13 mouse cellular contexts compared by ENCODE assay signal in the genomic region with DNA sequence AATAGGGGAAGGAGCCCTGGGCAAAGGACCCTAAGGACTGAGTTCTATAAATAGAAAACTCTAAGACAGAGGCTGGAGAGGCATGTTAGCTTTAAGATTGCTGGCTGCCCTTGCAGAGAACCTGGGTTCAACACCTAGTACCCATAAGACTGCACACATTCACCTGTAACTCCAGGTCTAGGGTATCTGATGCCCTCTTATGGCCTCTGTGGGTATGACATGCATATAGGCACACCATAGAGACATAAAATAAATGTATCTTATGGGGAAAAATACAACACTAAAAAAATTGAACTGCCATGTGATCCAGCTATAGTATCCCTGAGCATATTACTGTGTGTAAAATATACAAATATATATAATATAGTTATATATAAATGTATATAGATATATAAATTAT. TPM values are rescaled to one million over a fixed set of nuclear protein-coding genes. Genes with fewer than 3 reads are reported as not detected.
A peak's percentile ranks its signal among the peaks of the same experiment; 100 is the strongest.
DNase-seq lines count a peak whose midpoint lies in the region; ATAC-seq and TF ChIP-seq lines count a peak whose summit lies in the region.
"Had no signal": no experiment of that assay in that cellular context is flagged by ENCODE, and none has a peak within 500 bp of the region (broad histone marks: within the 10 kb centered on the region; RNA-seq: fewer than 3 reads in every experiment).

No protein-coding gene starts in this region.

- H3K4me2 ChIP-seq in intestine, postnatal 0 days (replicated peaks; ENCODE audit: low read depth), result no peak overlapping the region
- no peak overlapping the region for H3K4me2 ChIP-seq in intestine, embryonic 16.5 days (ENCODE audit: low read depth, low read length)
- H3K4me2 ChIP-seq in stomach, postnatal 0 days (replicated peaks; ENCODE audit: low read depth), result no peak overlapping the region
- H3K4me2 ChIP-seq: embryonic facial prominence, embryonic 12.5 days; hindbrain, embryonic 13.5 days; limb, embryonic 12.5 days had no signal

- H3K9ac ChIP-seq in intestine, postnatal 0 days (ENCODE audit: low read depth, low read length), result no peak overlapping the region
- H3K9ac ChIP-seq in intestine, embryonic 16.5 days (ENCODE audit: low read depth, low read length), result no peak overlapping the region
- no peak overlapping the region for H3K9ac ChIP-seq in stomach, postnatal 0 days (ENCODE audit: low read length)
- H3K9ac ChIP-seq: embryonic facial prominence, embryonic 12.5 days; hindbrain, embryonic 13.5 days; limb, embryonic 12.5 days had no signal

- H3K9me3 ChIP-seq in intestine, postnatal 0 days (ENCODE audit: control insufficient read depth), result no peaks in the 10 kb centered on the region
- H3K9me3 ChIP-seq in intestine, embryonic 16.5 days (ENCODE audit: control insufficient read depth, low read length), result no peaks in the 10 kb centered on the region
- no peaks in the 10 kb centered on the region for H3K9me3 ChIP-seq in stomach, postnatal 0 days (ENCODE audit: control insufficient read depth, low read length)
- H3K9me3 ChIP-seq: embryonic facial prominence, embryonic 12.5 days; hindbrain, embryonic 13.5 days; limb, embryonic 12.5 days had no signal

- no peak for ATAC-seq in intestine, postnatal 0 days
- ATAC-seq in intestine, embryonic 16.5 days, result no peak
- no peak for ATAC-seq in stomach, postnatal 0 days (ENCODE audit: low FRiP score, low TSS enrichment)
- ATAC-seq in frontal cortex, adult (ENCODE audit: low TSS enrichment), result no peak
- ATAC-seq: forebrain, embryonic 16.5 days had no signal

- H3K4me3 ChIP-seq in intestine, postnatal 0 days (ENCODE audit: low read depth, low read length), result no peak overlapping the region
- no peak overlapping the region for H3K4me3 ChIP-seq in intestine, embryonic 16.5 days (ENCODE audit: low read length)
- no peak overlapping the region for H3K4me3 ChIP-seq in stomach, postnatal 0 days (ENCODE audit: low read depth, low read length)
- H3K4me3 ChIP-seq: embryonic facial prominence, embryonic 12.5 days; hindbrain, embryonic 13.5 days; limb, embryonic 12.5 days had no signal

- H3K4me1 ChIP-seq in intestine, postnatal 0 days (replicated peaks; ENCODE audit: control insufficient read depth, insufficient read depth, low read length), result no peaks in the 10 kb centered on the region
- no peaks in the 10 kb centered on the region for H3K4me1 ChIP-seq in intestine, embryonic 16.5 days (ENCODE audit: control insufficient read depth, insufficient read depth, low read length)
- H3K4me1 ChIP-seq in stomach, postnatal 0 days (replicated peaks; ENCODE audit: control insufficient read depth, insufficient read depth), result no peaks in the 10 kb centered on the region
- H3K4me1 ChIP-seq: embryonic facial prominence, embryonic 12.5 days; hindbrain, embryonic 13.5 days; limb, embryonic 12.5 days had no signal

- H3K27me3 ChIP-seq in intestine, postnatal 0 days (replicated peaks; ENCODE audit: control insufficient read depth, insufficient read depth, low read length), result no peaks in the 10 kb centered on the region
- no peaks in the 10 kb centered on the region for H3K27me3 ChIP-seq in intestine, embryonic 16.5 days (replicated peaks; ENCODE audit: control insufficient read depth, insufficient read depth, low read length)
- H3K27me3 ChIP-seq in stomach, postnatal 0 days (ENCODE audit: control insufficient read depth, insufficient read depth, low read length), result no peaks in the 10 kb centered on the region
- H3K27me3 ChIP-seq: embryonic facial prominence, embryonic 12.5 days; hindbrain, embryonic 13.5 days; limb, embryonic 12.5 days had no signal

- TF ChIP-seq EP300 in stomach, postnatal 0 days (optimal IDR thresholded peaks at IDR 0.05), result no peak

- peak; percentile 28 for DNase-seq in thymus, postnatal 14 days
- DNase-seq in thymus, adult 18-20 months, result no peak
- DNase-seq in R1 (ENCODE audit: low read depth, low spot score), result peak; percentile 29
- DNase-seq in stomach, postnatal 0 days (ENCODE audit: low spot score), result no peak
- no peak for DNase-seq in spleen, postnatal 14 days (ENCODE audit: low spot score in 2 of 2)
- DNase-seq: right cerebral cortex, postnatal 25 days had no signal

- no peaks in the 10 kb centered on the region for H3K36me3 ChIP-seq in intestine, postnatal 0 days (ENCODE audit: control insufficient read depth, insufficient read depth)
- 0 out of 2 replicates have a peak, but pooled peaks cover 3% of the 10 kb centered on the region for H3K36me3 ChIP-seq in intestine, embryonic 16.5 days (ENCODE audit: control insufficient read depth, insufficient read depth, low read length)
- H3K36me3 ChIP-seq in stomach, postnatal 0 days (ENCODE audit: control insufficient read depth, insufficient read depth, low read length), result no peaks in the 10 kb centered on the region

- TF ChIP-seq CTCF in intestine, postnatal 0 days (IDR thresholded peaks at IDR 0.05; ENCODE audit: low read depth), result peak; percentile 42
- TF ChIP-seq CTCF in stomach, postnatal 0 days (IDR thresholded peaks at IDR 0.05; ENCODE audit: low read depth), result peak; percentile 51

- no peak overlapping the region for H3K27ac ChIP-seq in intestine, postnatal 0 days (ENCODE audit: low read depth, low read length)
- H3K27ac ChIP-seq in intestine, embryonic 16.5 days (ENCODE audit: low read length), result no peak overlapping the region
- no peak overlapping the region for H3K27ac ChIP-seq in stomach, postnatal 0 days (replicated peaks)
- H3K27ac ChIP-seq: embryonic facial prominence, embryonic 12.5 days; hindbrain, embryonic 13.5 days; limb, embryonic 12.5 days had no signal

RNA-seq across cellular contexts. Expression of a gene that starts 18.3 kb away (rescaled TPM):
- polyA plus RNA-seq in intestine, postnatal 0 days (2015; fragmentation: Nextera tagmentation; extraction: Ambion mirVana), result 6.7 and 7.0 TPM in 2 replicates
- polyA plus RNA-seq in intestine, embryonic 16.5 days (2015; fragmentation: Nextera tagmentation; extraction: Ambion mirVana), result 8.4 and 8.5 TPM in 2 replicates
- polyA plus RNA-seq in stomach, postnatal 0 days (2015; fragmentation: Nextera tagmentation; extraction: Ambion mirVana), result 11.9 and 12.6 TPM in 2 replicates

Comparison
In these comparisons a context has a peak if more than half of its experiments do, and no peak if none do; other contexts are left out.
1. DNase-seq: peak in thymus, postnatal 14 days (single experiment) and R1 (single experiment); none in thymus, adult 18-20 months (0 of 2), stomach, postnatal 0 days (single experiment) and spleen, postnatal 14 days (0 of 2).